Mouse (Mus musculus): ENCODE data around the gene Coq6. TPM values are rescaled to one million over a fixed set of nuclear protein-coding genes. Genes with fewer than 3 reads are reported as not detected.
A peak's percentile ranks its signal among the peaks of the same experiment; 100 is the strongest.
"Not testable (repeated sequence)": the region's sequence is repeated elsewhere in the genome, so short reads cannot be mapped to it uniquely, and the experiment has no call there.

Coq6 gene
- polyA plus RNA-seq (2021): 44.5 TPM

- in situ Hi-C loops (cut with MboI; ENCODE audit: low pct_unique_long_range_greater_than_20kb): loop anchor here (5.0 kb wide), 1 partner anchor 45 kb away; the partner anchor contains the start of genes Bbof1 and Entpd5
- H3K27me3 ChIP-seq: no peaks in the 10 kb centered on the region
- POLR2A ChIA-PET: no interaction called here
- DNase-seq (ENCODE audit: low read depth, low spot score) (peak; percentile 89), ATAC-seq (peak; percentile 95)
- CTCF ChIA-PET: no interaction called here
- no peak for TF ChIP-seq CTCF (IDR thresholded peaks at IDR 0.05)
These were observed at the start of gene Coq6, which contains the start of gene Fam161b for GRCm38 (mm10) chr12:84361555-84362489. Gene Coq6 (plus strand): TSS chr12:84361657. Gene Fam161b (minus strand): TSS chr12:84361833.

- CTCF ChIA-PET: no interaction called here
- ATAC-seq: no peak
- in situ Hi-C loops (cut with MboI; ENCODE audit: low pct_unique_long_range_greater_than_20kb): no loop called here
- no peaks in the 10 kb centered on the region for H3K27me3 ChIP-seq
- no peak for DNase-seq (ENCODE audit: low read depth, low spot score)
- TF ChIP-seq CTCF (IDR thresholded peaks at IDR 0.05): no peak
- POLR2A ChIA-PET: no interaction called here
These were observed 45.5 kb upstream of the Coq6 start for GRCm38 (mm10) chr12:84316006-84316405.

GRCm38 (mm10) chr12:84316721-84317621 lies 44.5 kb upstream of the Coq6 start, which contains the start of gene Zfp410:
Gene Zfp410 (plus strand): TSS chr12:84316852.
- ATAC-seq (peak; percentile 84), DNase-seq (ENCODE audit: low read depth, low spot score) (peak; percentile 64)
- in situ Hi-C loops (cut with MboI; ENCODE audit: low pct_unique_long_range_greater_than_20kb): no loop called here
- H3K27me3 ChIP-seq: no peaks in the 10 kb centered on the region
- ChIA-PET CTCF (no interaction called here), POLR2A (interaction anchor here (0.6 to 1.4 kb wide), 2 partner anchors 55 to 75 kb away, joined by 4 read pairs; no protein-coding TSS in a partner anchor)
- no peak for TF ChIP-seq CTCF (IDR thresholded peaks at IDR 0.05)

GRCm38 (mm10) chr12:84327111-84327512 lies 34.3 kb upstream of the Coq6 start:
- H3K27me3 ChIP-seq: no peaks in the 10 kb centered on the region
- in situ Hi-C loops (cut with MboI; ENCODE audit: low pct_unique_long_range_greater_than_20kb): no loop called here
- CTCF ChIA-PET: no interaction called here
- TF ChIP-seq CTCF (IDR thresholded peaks at IDR 0.05): no peak
- ATAC-seq (peak; percentile 39), DNase-seq (ENCODE audit: low read depth, low spot score) (no peak)
- POLR2A ChIA-PET: interaction anchor here (0.5 kb wide), 1 partner anchor 88 kb away, joined by 4 read pairs; no protein-coding TSS in a partner anchor

DNA sequence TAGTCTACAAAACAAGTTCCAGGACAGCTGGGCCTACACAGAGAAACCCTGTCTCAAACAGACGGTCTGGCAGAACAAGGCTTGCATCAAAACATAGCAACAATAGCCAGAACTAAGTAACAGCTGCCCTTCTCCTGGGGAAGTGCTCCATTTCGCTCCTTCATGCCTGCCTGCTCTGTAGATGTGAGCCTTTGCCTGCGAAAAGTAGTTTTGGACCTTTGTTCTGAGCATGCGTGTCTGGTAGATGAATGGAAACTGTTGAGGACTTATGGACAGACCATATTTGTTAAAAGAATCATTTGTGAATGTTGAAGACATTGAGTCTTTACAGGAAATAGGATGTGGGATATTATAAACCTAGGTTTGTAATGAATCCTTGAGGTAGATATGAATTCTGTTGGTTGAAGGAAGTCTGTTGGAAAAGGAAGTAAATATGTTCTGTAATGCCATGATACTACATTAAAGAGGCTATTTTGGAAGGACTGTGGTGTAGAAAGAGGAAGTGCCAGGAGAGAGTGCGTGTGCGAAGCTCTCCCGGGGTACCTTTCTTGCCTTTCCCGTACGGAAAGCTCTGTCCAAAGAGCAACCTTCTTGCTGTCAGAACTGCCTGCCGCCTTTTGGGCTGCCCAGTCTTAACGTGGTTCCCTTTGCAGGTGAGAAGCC lies 24.4 kb upstream of the Coq6 start:
- H3K27me3 ChIP-seq: no peaks in the 10 kb centered on the region
- in situ Hi-C loops (cut with MboI; ENCODE audit: low pct_unique_long_range_greater_than_20kb): no loop called here
- ChIA-PET CTCF (no interaction called here), POLR2A (no interaction called here)
- TF ChIP-seq CTCF (IDR thresholded peaks at IDR 0.05): no peak
- no peak for ATAC-seq
- no peak for DNase-seq (ENCODE audit: low read depth, low spot score)

DNA sequence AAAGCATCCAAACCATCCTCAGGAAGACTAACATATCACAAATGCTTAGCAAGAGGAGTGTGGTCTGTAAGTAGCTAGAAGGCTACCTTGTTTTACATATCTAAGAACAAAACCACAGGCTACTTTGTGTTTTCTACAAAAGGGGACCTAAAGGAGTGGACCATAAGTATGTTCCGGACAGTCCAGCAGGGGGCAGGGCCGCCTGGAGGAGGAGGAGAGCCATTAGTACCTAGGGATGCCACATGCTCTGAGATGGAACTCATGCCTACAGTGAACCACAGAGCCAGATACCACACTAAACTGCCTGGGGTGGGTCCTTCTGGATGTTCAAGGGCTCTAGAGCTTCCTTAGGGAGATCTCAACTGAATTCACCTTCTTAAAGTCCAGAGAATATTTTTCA lies 14.3 kb upstream of the Coq6 start:
- H3K27me3 ChIP-seq: no peaks in the 10 kb centered on the region
- TF ChIP-seq CTCF (IDR thresholded peaks at IDR 0.05): no peak
- ChIA-PET POLR2A (no interaction called here), CTCF (no interaction called here)
- ATAC-seq (no peak), DNase-seq (ENCODE audit: low read depth, low spot score) (no peak)
- in situ Hi-C loops (cut with MboI; ENCODE audit: low pct_unique_long_range_greater_than_20kb): loop anchor here (5.0 kb wide), 1 partner anchor 105 kb away; the partner anchor contains the start of genes Aldh6a1 and Lin52

DNA sequence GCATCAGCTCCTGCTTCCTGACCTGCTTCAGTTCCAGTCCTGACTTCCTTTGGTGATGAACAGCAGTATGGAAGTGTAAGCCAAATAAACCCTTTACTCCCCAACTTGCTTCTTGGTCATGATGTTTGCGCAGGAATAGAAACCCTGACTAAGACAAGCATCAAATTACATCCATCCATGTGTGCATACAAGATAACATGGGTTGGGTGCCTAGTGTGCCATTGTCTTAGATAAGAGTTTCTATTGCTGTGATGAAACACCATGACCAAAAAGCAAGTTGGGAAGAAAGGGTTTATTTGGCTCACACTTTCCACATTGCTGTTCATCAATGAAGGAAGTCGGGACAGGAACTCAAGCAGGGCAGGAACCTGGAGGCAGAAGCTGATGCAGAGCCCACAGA lies 2.8 kb upstream of the Coq6 start:
- DNase-seq (ENCODE audit: low read depth, low spot score); ATAC-seq; POLR2A ChIA-PET; in situ Hi-C loops (cut with MboI; ENCODE audit: low pct_unique_long_range_greater_than_20kb); H3K27me3 ChIP-seq; CTCF ChIA-PET: not testable (repeated sequence)

- no peak for TF ChIP-seq CTCF (IDR thresholded peaks at IDR 0.05)
- ChIA-PET CTCF (no interaction called here), POLR2A (no interaction called here)
- no peak for DNase-seq (ENCODE audit: low read depth, low spot score)
- H3K27me3 ChIP-seq: no peaks in the 10 kb centered on the region
- in situ Hi-C loops (cut with MboI; ENCODE audit: low pct_unique_long_range_greater_than_20kb): loop anchor here (5.0 kb wide), 1 partner anchor 44 kb away; the partner anchor contains the start of genes Bbof1 and Entpd5
- no peak for ATAC-seq
These were observed 1.4 kb downstream of the Coq6 start for GRCm38 (mm10) chr12:84362872-84363271.

DNA sequence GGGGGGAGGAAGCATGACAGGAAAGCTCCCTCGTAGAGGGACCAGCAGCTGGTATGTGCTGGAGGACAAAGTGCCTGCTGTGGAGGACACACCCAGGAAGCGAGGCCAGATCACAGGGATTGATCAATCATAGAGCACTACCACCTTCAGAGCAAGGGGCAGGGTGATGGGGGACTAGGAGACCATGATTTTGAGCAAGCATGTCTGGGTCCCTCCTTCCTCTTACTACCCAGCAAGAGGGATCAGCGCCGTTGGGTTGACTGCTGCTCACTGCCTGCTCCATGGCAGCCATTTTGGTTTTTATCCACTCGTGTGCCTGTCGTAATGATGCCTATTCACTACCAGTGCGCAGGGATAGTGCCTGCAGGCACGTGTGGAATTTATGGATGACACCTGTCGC lies 2.8 kb downstream of the Coq6 start:
- ChIA-PET POLR2A (no interaction called here), CTCF (no interaction called here)
- DNase-seq (ENCODE audit: low read depth, low spot score) (no peak), ATAC-seq (no peak)
- in situ Hi-C loops (cut with MboI; ENCODE audit: low pct_unique_long_range_greater_than_20kb): loop anchor here (5.0 kb wide), 1 partner anchor 43 kb away; the partner anchor contains the start of genes Bbof1 and Entpd5
- H3K27me3 ChIP-seq: no peaks in the 10 kb centered on the region
- TF ChIP-seq CTCF (IDR thresholded peaks at IDR 0.05): no peak

GRCm38 (mm10) chr12:84365137-84365536 lies 3.7 kb downstream of the Coq6 start:
- POLR2A ChIA-PET: no interaction called here

More at GRCm38 (mm10) chr12:84365137-84365536, 3.7 kb downstream of the Coq6 start:
- no peak for ATAC-seq
- TF ChIP-seq CTCF (IDR thresholded peaks at IDR 0.05): no peak
- no peak for DNase-seq (ENCODE audit: low read depth, low spot score)
- CTCF ChIA-PET: no interaction called here
- no peaks in the 10 kb centered on the region for H3K27me3 ChIP-seq
- in situ Hi-C loops (cut with MboI; ENCODE audit: low pct_unique_long_range_greater_than_20kb): no loop called here

Measured in Patski (cell line).